Mouse (Mus musculus) liver, postnatal 0 days (tissue): Measurements from ENCODE around the gene Gm973.

Experiments
- CTCF ChIP-seq: sonication (generic); IDR thresholded peaks from 2 replicates; pipeline ENCODE4 v1.5.1; 2016; ENCODE audit warnings: antibody characterized with exemption, low read depth
- EP300 ChIP-seq: IDR thresholded peaks from 2 replicates; pipeline ENCODE4 v1.6.1; 2016; ENCODE audit warnings: antibody characterized with exemption, low read depth, mild to moderate bottlenecking

DNA sequence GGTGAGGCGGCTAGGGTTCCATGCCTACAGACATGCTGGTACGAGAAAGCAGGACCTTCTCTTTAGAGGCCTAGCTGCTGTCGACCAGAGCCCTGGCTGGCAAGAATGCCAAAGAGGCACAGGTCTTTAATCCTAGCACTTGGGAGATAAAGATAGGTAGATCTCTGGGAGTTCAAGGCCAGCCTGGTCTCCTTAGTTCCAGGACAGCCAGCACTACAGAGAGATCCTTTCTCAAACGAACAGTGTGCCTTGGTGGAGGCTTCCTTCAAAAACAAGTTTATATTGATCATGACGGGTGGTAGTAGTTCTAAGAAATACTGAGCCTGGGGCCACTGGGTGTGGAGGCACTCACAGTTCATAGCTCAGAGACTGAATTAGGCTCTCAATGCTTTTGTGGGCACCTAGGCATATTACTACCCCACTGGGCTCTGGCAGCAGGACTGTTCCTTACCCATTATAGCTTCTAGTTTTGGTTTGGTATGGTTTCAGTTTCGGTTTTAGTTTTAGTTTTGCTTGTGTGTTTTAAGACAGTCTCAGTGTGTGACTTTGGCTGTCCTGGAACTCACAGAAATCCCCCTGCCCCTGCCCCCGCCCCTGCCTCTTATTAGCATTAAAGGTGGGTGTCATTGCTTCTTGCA lies 92.2 kb downstream of the Gm973 start:
- TF ChIP-seq CTCF, result no peak
- no peak for TF ChIP-seq EP300
